Mouse (Mus musculus) lung, postnatal 36 days (tissue): ENCODE data around the gene Actl6b.
A peak's percentile ranks its signal among the peaks of the same experiment; 100 is the strongest.

ENCODE experiments used
- DNase-seq: peaks from one replicate; pipeline ENCODE4 v3.0.0; 2022; ENCODE audit warnings: mixed read lengths

Gene Actl6b

GRCm38 (mm10) chr5:137565744-137566143, 12.4 kb downstream of the Actl6b start:
- no peak for DNase-seq

GRCm38 (mm10) chr5:137566416-137566815, 13.1 kb downstream of the Actl6b start:
- DNase-seq: no peak

- no peak for DNase-seq
Measured at GRCm38 (mm10) chr5:137568223-137568798, 15.0 kb downstream of the Actl6b start.

GRCm38 (mm10) chr5:137569031-137569430, 15.7 kb downstream of the Actl6b start:
- DNase-seq: no peak

- peak; percentile 78 for DNase-seq
Measured at GRCm38 (mm10) chr5:137569665-137570064, 16.3 kb downstream of the Actl6b start, which contains the start of gene Tfr2. Gene Tfr2 (plus strand): TSS chr5:137569840.

- no peak for DNase-seq
Measured at GRCm38 (mm10) chr5:137570181-137570580, 16.9 kb downstream of the Actl6b start.

- DNase-seq: no peak
Measured at GRCm38 (mm10) chr5:137570691-137571586, 17.6 kb downstream of the Actl6b start.

- DNase-seq: peak; percentile 53
Measured at GRCm38 (mm10) chr5:137574470-137574901, 21.2 kb downstream of the Actl6b start.

- no peak for DNase-seq
Measured at GRCm38 (mm10) chr5:137580246-137580645, 26.9 kb downstream of the Actl6b start.

- DNase-seq: no peak
Measured at GRCm38 (mm10) chr5:137582702-137583101, 29.4 kb downstream of the Actl6b start.

- DNase-seq: peak; percentile 39
Measured at GRCm38 (mm10) chr5:137583670-137584169, 30.4 kb downstream of the Actl6b start.

- DNase-seq: peak; percentile 91
Measured at GRCm38 (mm10) chr5:137584976-137585375, 31.7 kb downstream of the Actl6b start.

- no peak for DNase-seq
Measured at GRCm38 (mm10) chr5:137590507-137590906, 37.2 kb downstream of the Actl6b start.

GRCm38 (mm10) chr5:137595921-137596320, 42.6 kb downstream of the Actl6b start:
- DNase-seq: no peak

GRCm38 (mm10) chr5:137596601-137597261, 43.4 kb downstream of the Actl6b start:
- DNase-seq: no peak

- no peak for DNase-seq
Measured at GRCm38 (mm10) chr5:137597625-137598024, 44.3 kb downstream of the Actl6b start.

GRCm38 (mm10) chr5:137598100-137598826, 44.9 kb downstream of the Actl6b start:
- no peak for DNase-seq

- no peak for DNase-seq
Measured at GRCm38 (mm10) chr5:137599600-137599999, 46.3 kb downstream of the Actl6b start.

GRCm38 (mm10) chr5:137600281-137600618, 46.9 kb downstream of the Actl6b start:
- no peak for DNase-seq

- peak; percentile 100 for DNase-seq
Measured at GRCm38 (mm10) chr5:137600619-137601364, 47.5 kb downstream of the Actl6b start, which contains the start of gene Mospd3. Gene Mospd3 (minus strand): TSS chr5:137601058.

- peak; percentile 50 for DNase-seq
Measured at GRCm38 (mm10) chr5:137601365-137601729, 48.0 kb downstream of the Actl6b start.
